Mouse (Mus musculus): ENCODE measurements around the gene Apbb1.

The Apbb1 gene

GRCm38 (mm10) chr7:105570756-105571155, 10.7 kb downstream of the Apbb1 start:
- DNase-seq (ENCODE audit: low spot score in 2 of 2) = no peak

GRCm38 (mm10) chr7:105569512-105570496, 11.6 kb downstream of the Apbb1 start:
- DNase-seq (ENCODE audit: low spot score in 2 of 2) = no peak

DNA sequence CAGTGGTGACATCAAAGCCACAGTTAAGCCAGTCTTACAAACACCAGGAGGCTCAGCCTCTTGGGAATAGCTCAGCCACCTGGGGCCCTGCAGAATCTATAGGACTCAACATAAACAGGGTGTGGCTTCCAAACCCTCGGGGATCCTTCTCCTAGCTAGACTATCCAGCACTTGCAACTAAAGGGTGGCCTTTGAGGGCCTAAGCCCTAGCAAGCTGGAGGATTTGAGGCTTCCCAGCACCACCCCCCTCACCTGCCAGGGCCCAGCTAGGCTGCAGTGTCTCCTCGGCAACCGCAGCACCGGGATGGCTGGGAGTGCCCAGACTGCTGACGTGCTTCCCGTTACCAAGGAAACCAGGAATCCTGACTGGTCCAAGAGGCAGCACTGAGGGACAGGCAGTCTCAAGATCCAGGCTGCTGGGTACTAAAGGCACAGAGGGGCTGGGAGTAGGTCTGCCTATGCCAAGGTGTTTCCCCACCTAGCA, 12.4 kb downstream of the Apbb1 start:
- no peak for DNase-seq (ENCODE audit: low spot score in 2 of 2)

DNA sequence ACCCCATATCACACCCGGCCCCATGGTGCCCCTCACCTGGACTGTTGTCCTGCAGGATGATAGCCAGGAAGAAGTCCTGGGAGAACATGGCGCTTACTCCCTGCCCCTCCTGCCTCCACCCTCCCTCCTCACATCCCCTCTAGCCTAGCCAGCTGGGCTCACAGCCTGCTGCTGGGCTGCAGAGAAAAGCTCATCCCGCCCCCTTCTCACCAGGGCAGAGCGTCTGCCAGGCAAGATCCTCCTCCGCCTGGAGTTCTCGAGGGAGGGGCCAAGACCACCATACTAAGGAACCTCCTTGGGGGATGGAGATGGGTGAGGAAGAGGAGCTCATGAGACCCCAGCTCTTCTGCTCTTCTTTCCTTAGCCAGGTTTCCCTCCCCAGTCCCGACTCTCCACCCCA, 12.9 kb downstream of the Apbb1 start:
- no peak for DNase-seq (ENCODE audit: low spot score in 2 of 2)

GRCm38 (mm10) chr7:105565071-105565836, 16.2 kb downstream of the Apbb1 start:
- no peak for DNase-seq (ENCODE audit: low spot score in 2 of 2)

DNA sequence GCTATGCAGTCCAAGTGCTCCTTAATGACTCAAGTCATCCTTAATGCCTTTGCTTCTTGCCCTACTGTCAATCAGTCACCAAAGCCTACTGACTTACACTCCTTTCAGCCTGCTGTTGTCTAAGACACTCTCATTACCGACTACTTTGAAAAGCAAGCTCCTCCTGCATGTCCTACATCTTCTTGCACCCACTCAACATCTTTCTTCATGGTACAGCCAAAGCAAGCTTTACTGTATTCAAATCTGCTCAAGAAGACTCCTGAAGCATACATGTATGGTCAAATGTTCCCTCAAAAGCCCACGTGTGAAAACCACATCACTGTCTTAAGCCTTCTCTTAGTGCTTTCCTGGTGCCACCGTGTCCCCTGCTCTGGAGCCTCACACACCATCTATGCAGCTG, 18.1 kb downstream of the Apbb1 start:
- DNase-seq (ENCODE audit: low spot score in 2 of 2) = peak in 1 of 2 experiments; percentile 11

GRCm38 (mm10) chr7:105562317-105562716, 19.1 kb downstream of the Apbb1 start:
- no peak for DNase-seq (ENCODE audit: low spot score in 2 of 2)

- DNase-seq (ENCODE audit: low spot score in 2 of 2) = peak in 1 of 2 experiments; percentile 7
Measured at GRCm38 (mm10) chr7:105559016-105559415, 22.4 kb downstream of the Apbb1 start.

DNA sequence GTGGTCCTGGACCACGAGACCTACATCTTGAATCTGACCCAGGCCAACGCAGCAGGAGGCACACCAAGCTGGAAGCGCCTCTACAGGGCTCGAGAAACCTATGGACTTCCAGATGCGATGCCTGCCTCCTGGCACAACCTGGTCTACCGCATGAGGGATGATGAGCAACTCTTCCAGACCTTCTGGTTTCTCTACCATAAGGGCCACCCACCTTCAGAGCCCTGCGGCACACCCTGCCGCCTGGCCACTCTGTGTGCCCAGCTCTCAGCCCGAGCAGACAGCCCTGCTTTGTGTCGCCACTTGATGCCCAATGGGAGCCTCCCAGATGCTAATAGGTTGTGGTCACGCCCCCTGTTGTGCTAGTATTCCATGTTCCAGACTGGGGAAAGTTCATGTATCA, 23.8 kb downstream of the Apbb1 start:
- DNase-seq (ENCODE audit: low spot score in 2 of 2) = no peak

- no peak for DNase-seq (ENCODE audit: low spot score in 2 of 2)
Measured at GRCm38 (mm10) chr7:105556406-105556805, 25.0 kb downstream of the Apbb1 start.

- DNase-seq (ENCODE audit: low spot score in 2 of 2) = no peak
Measured at GRCm38 (mm10) chr7:105555571-105555970, 25.9 kb downstream of the Apbb1 start.

GRCm38 (mm10) chr7:105554212-105554942, 27.1 kb downstream of the Apbb1 start, which contains the start of gene Smpd1:
Gene Smpd1 (plus strand): TSS chr7:105554360.
- DNase-seq (ENCODE audit: low spot score in 2 of 2) = peak; percentile 89

DNA sequence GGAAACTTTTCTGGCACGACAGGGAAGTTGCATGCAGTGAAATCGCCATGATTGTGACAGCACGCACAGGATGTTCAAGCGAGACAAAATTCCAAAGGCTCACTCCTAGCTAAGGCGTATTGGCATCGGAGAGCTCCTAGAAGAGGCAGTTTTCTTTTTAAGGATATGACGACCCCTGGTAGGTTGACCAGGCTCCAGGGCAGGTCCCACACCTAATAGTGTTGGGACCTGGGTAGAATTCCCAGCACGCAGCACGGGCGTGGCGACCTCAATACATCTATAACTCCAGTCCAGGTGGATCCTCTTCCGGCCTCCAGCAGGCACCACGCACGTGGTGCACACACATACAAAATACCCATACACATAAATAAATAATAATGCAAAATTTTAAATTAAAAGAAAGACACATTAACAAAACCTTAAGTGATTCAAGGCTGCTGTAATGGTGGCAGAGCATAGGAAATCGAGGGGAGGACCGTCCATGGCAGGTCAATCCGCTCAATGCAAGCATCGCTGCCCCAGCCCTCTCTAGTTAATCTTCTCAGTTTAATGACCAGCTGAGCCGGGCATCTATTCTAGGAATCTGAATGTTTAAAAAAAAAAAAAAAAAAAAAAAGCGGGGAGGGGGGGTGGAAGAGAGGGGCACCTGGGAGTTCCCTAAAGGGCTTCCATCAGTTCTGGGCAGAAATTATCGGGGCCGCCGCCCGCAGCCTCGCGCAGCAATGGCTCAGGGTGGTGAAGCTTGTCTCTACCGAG, 27.8 kb downstream of the Apbb1 start:
- DNase-seq (ENCODE audit: low spot score in 2 of 2) = no peak

DNA sequence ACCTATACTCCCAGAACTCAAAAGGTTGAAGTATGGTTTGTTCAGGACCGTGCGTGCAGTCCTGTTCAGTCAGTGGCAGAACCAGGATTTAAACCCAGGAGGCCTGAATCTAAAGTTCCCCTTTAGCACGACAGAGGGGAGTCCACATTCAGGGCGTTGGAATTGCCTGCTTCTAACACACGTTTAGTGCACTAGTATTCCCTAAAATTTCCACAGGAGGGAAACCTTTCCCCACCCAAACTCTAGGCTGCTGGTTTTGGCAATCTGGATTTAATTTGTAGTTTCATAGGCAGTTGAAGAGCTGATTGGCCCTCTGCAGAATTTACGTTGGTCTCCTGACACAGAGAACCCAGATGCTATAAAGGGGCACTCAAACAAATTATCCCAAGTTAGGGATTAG, 32.4 kb downstream of the Apbb1 start:
- DNase-seq (ENCODE audit: low spot score in 2 of 2) = no peak

DNA sequence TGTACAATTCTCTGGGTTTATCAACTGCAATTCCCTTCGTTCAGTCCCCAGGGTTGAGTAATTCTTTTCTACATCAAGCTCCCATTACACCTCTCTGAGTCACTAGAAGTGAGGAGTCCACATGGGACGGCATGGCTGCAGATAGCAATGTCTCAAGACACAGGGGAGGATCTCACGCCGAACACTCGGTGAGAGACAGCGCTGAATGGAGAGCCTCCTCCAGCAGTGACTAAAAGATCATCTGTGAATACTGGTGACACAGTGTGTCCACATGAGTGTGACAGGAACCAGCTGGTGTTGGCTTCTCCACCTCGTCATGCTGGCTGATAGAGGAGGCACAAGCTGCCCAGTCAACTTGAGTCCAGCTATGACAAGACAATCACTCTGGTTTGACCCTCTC, 33.5 kb downstream of the Apbb1 start:
- DNase-seq (ENCODE audit: low spot score in 2 of 2) = no peak

GRCm38 (mm10) chr7:105545986-105546385, 35.5 kb downstream of the Apbb1 start:
- DNase-seq (ENCODE audit: low spot score in 2 of 2) = no peak

DNA sequence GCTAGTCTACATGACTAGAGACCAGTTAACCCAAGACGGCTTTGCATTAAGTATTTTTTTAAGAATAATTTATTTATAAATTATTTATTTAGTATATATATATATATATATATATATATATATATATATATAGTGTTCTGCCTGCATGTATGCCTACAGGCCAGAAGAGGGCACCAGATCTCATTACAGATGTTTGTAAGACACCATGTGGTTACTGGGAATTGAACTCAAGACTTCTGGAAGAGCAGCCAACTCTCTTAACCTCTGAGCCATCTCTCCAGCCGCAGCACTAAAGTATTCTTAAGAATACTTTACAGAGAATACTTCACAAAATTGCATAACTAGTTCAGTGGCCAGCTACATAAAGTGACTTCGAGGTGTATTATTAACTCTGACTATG, 47.3 kb downstream of the Apbb1 start:
- no peak for DNase-seq (ENCODE audit: low spot score in 2 of 2)

DNA sequence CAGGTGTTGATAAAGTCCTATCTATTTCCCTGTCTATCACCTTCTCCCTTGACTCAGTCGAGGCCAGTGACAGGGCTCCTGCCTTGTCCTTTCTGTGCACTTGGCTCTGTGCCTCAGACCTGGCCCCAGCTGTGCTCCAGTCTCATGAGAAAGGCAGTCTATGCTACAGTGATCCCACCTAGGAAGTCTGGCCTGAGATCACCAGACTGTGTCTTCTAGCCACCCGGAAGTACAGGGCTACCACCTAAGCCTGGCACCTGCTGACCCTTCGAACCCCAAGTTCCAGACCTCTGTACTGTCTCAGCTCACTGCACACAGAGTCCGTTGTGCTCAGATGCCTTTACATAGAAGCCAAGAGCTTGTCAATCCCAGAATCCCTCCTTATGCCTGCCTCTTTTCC, 53.4 kb downstream of the Apbb1 start:
- DNase-seq (ENCODE audit: low spot score in 2 of 2) = no peak

DNA sequence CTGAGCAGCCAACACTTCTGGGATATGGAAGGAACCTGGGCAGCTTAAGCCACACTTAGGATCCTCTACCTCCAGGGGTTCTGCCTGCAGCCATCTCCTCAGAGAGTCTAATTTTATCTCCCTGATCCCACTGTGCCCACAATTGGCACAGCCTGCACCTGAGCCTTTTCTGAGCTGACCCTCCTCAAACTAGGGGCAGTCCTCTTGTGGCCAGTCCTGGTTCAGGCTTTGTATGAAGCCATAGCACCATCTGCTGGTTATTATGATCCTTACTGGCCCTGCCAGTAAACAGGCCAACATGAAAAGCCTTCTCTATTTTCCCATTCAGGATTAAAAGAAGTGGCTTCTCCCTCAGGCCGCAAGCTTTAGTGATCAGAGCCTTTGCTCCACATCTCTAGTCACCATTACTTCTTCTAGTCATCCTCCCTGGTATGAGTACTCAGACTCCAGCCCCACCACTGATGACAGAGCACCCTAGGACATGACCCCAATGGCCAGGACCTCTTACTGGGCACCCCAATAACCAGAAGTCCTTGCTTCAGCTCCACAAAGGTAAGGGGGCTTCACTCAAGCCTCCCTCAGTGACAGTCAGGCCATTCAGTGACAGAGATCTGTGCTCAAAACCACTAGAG, 54.0 kb downstream of the Apbb1 start:
- DNase-seq (ENCODE audit: low spot score in 2 of 2) = no peak

GRCm38 (mm10) chr7:105524222-105524621, 57.2 kb downstream of the Apbb1 start:
- no peak for DNase-seq (ENCODE audit: low spot score in 2 of 2)

DNA sequence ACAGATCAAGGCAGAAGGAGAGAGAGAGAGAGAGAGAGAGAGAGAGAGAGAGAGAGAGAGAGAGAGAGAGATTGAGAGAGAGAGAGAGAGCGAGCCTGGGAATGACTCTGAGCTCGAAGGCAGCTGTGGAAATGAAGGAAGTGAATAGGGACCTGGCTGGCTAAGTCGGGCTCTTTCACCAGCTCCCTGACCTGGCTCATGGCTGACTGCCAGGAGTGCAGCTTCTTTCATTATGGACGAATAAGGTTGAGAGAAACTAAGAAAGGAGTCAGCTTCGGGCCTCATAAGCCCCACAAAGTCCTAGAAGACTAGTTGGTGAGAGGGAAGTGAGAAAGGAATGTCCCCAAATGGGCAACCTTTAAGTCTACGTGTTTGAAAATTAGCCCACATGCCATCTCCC, 61.3 kb downstream of the Apbb1 start:
- DNase-seq (ENCODE audit: low spot score in 2 of 2) = no peak
